Mouse (Mus musculus) left cerebral cortex, adult 9 months (tissue): ENCODE results near the gene Hmx2.

Experiments used
- DNase-seq, 2 experiments: peaks; one replicate each; pipeline ENCODE4 v3.0.0; 2022; ENCODE audit warnings: low spot score in 2 of 2

The Hmx2 gene

DNA sequence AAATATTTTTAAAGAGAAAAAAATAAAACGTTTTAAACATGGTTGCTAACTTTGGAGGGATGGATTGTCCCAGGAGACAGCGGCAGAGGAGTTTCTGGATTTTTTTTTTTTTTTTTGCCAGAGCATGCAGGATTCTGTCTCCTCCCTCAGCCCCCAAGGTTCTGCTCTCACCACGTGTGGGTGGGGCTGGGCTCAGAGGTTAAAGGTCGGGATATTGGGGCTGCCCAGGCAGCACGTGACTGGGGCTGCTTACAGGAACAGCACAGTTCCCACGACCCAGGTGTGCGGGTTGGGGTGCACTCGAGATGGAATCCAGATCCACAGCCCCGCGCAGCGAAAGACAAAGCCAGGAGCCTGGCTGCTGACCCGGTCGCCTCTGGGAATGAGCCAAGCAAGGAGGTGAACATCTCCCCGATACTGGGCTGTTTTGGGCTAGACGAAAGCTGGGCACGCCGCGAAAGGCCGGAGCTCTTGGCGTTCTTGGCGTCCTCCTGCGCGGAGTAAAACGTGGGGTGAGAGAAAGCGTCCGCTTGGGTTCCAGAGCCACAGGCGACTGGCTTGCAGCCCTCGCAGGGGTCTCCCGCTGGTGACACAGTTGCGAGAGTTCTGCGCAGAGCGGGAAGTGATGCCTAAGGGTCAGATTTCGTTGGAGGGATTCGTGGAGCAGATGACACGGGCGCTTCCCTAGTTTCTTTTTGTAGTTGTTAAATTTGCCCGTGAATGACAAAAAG, 8.1 kb downstream of the Hmx2 start:
- DNase-seq: no peak

DNA sequence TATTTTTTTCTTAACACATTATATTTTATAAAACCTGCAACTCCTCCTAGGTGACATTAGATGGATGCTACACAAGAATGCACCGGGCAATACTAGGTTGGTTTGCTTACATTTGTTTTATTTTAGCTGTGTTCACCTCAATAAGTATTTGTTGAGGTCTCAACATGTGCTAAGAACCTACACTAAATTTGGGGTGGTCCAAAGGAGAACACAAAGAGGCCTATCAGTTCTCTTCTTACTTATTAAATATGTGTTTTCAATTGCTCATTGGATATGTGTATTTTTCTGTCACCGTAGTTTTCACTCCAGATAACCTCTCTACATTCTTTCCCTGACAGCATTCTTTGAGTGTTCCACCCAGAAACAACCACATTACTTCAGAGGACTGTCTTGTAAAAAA, 9.2 kb downstream of the Hmx2 start:
- no peak for DNase-seq

DNA sequence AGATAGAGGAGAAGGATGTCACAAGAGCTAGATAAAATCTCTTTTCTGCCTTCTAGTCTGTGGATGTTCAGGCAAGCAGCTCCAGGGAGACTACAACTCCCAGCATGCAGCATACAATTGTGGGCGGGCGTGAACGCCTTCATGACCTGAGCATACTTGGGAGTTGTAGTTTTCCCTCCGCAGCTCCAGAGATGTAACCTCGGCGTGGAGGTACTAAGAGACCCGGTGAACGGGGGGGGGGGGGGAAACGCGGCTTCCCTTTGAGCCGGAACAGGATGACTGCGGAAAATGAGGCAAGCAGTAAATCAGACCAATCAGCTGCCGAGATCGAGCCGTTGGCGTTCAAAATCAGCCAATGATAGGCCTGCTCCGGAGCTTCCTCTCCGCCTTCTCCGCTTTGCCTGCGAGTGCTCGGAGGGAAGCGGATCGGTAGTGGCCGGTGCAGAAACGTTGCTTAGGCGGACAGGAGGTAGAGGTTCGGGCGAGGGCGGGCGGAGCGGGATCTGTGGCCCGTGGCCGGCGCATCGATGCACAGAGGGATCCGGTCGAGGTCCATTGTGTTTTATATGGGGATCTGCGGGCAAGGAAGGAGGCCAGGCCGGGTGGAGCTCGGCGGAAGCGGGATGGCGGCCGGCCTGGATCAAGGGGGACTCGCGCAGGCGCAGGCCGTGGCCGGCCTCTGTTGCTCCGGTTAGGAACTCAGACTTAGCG, 11.6 kb downstream of the Hmx2 start, which contains the start of gene Bub3:
Bub3 (plus strand) TSS at position 237 of the 711 bp plus-strand sequence.
- peak; percentile 88 to 96 for DNase-seq

DNA sequence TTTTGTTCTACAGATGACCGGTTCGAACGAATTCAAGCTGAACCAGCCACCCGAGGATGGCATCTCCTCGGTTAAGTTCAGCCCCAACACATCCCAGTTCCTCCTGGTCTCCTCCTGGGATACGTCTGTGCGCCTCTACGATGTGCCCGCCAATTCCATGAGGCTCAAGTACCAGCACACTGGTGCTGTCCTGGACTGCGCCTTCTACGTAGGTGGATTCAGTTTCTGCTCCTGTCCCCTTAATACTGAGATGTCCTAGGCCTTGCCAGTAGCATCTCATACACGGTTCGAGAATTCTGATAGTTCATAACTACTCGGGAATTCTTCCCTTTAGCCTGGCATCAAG, 12.1 kb downstream of the Hmx2 start:
- no peak for DNase-seq

- DNase-seq: no peak
Measured at GRCm38 (mm10) chr7:131575246-131575645, 26.7 kb downstream of the Hmx2 start.

GRCm38 (mm10) chr7:131582178-131582577, 33.6 kb downstream of the Hmx2 start:
- DNase-seq: no peak

DNA sequence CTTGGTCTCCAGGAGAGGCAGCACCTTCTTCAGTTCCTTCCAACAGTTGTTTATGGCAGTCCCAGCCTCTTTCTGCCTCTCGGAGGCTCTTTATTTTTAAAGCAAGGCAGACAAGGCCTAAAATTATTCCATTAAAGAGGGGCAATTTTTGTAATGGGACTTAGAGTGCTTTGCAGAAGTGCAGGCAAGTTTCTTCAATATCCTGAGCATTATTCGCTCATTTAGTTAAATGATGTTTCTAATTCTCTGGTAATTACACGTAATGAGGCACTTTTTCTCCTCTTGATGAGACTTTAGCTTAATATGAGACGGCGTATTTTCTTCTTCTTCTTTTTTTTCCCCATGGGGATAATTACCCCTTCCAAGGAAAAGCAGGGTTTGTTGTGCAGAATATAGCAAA, 37.0 kb downstream of the Hmx2 start:
- DNase-seq: no peak

GRCm38 (mm10) chr7:131597779-131598482, 49.4 kb downstream of the Hmx2 start:
- DNase-seq: peak in 1 of 2 experiments; percentile 14

- DNase-seq: peak in 1 of 2 experiments; percentile 44
Measured at GRCm38 (mm10) chr7:131598483-131598824, 49.9 kb downstream of the Hmx2 start.

GRCm38 (mm10) chr7:131602106-131602505, 53.5 kb downstream of the Hmx2 start:
- DNase-seq: no peak

- no peak for DNase-seq
Measured at GRCm38 (mm10) chr7:131603186-131603585, 54.6 kb downstream of the Hmx2 start.

DNA sequence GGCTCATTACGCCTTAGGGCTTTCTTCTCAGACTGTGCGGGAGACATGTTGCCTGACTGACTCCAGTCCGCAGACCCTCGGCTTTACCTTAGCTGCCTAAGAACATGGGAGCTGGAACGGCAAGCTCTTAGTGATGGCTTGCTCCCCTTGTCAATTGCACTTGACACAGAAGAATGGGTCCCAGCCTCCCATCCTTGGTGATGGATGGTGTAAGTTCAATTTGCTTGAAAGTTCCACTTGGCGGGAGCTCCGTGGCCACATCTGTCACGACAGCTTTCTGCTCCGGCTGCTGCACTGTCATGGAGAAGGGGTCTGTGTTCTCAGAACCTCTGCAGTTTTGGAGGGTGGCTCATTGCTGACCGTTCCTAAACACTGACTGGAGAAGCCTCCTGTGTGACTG, 56.4 kb downstream of the Hmx2 start:
- DNase-seq: no peak

GRCm38 (mm10) chr7:131605481-131605880, 56.9 kb downstream of the Hmx2 start:
- DNase-seq: no peak
